In genomic region chr17:6827159-6827733, GRCm38 (mm10) we compare ENCODE assay signal across 8 mouse cellular contexts. TPM values are rescaled to one million over a fixed set of nuclear protein-coding genes. Genes with fewer than 3 reads are reported as not detected.
DNase-seq lines count a peak whose midpoint lies in the region; ATAC-seq and TF ChIP-seq lines count a peak whose summit lies in the region.

No protein-coding gene starts in this region.

- peak overlapping the region; percentile 59 for H3K9ac ChIP-seq in forebrain, embryonic 15.5 days (replicated peaks)
- peak overlapping the region; percentile 68 for H3K9ac ChIP-seq in limb, embryonic 14.5 days (ENCODE audit: low read depth, low read length, severe bottlenecking)

- intact Hi-C loops in left cerebral cortex, postnatal 14 days (cut with DNase I), result loop anchor here (5.0 kb wide), 1 partner anchor 45 kb away; the partner anchor contains the start of gene Ezr
- intact Hi-C loops in left cerebral cortex, postnatal 36 days (cut with DNase I), result loop anchor here (5.0 kb wide), 2 partner anchors 35 to 45 kb away; partner anchors contain the start of gene Ezr

- peak; percentile 34 for ATAC-seq in forebrain, embryonic 15.5 days (replicated peaks)
- ATAC-seq in limb, embryonic 14.5 days (ENCODE audit: low FRiP score, low read depth), result peak; percentile 10
- ATAC-seq in monocyte, adult 5-6 weeks (replicated peaks; ENCODE audit: insufficient number of reproducible peaks, low FRiP score, low TSS enrichment, poor library complexity, severe bottlenecking), result peak; percentile 72

- no peaks in the 10 kb centered on the region for H3K36me3 ChIP-seq in forebrain, embryonic 15.5 days
- no peaks in the 10 kb centered on the region for H3K36me3 ChIP-seq in limb, embryonic 14.5 days (ENCODE audit: control insufficient read depth, insufficient read depth, low read length)

- peak; percentile 58 to 87 for DNase-seq in left cerebral cortex, postnatal 14 days (ENCODE audit: low spot score in 2 of 2)
- DNase-seq in left cerebral cortex, postnatal 36 days (ENCODE audit: low spot score in 2 of 2), result no peak
- no peak for DNase-seq in limb, embryonic 14.5 days (ENCODE audit: low spot score)
- DNase-seq in gastrocnemius, adult 8-10 months (ENCODE audit: low spot score in 2 of 2), result no peak
- DNase-seq in urinary bladder, postnatal 14 days (ENCODE audit: low spot score), result no peak

- WGBS in bone marrow, adult 2 months, result 2% methylated on average over 10 of the region's 10 CpGs
- WGBS in forebrain, embryonic 15.5 days, result 33% methylated on average over 10 of the region's 10 CpGs
- 39% methylated on average over 10 of the region's 10 CpGs for WGBS in limb, embryonic 14.5 days

- no peak for TF ChIP-seq POLR2A in bone marrow, adult 2 months (IDR thresholded peaks at IDR 0.05; ENCODE audit: borderline replicate concordance, control insufficient read depth, low read depth, low read length)
- no peak for TF ChIP-seq POLR2A in limb, embryonic 14.5 days (IDR thresholded peaks at IDR 0.05; ENCODE audit: borderline replicate concordance, extremely low read depth, insufficient read depth, insufficient read length)

- H3K9me3 ChIP-seq in forebrain, embryonic 15.5 days, result no peaks in the 10 kb centered on the region
- H3K9me3 ChIP-seq in limb, embryonic 14.5 days (ENCODE audit: control insufficient read depth, low read length), result no peaks in the 10 kb centered on the region

- H3K27me3 ChIP-seq in forebrain, embryonic 15.5 days, result 0 out of 2 replicates have a peak, but pooled peaks cover 3% of the 10 kb centered on the region
- no peaks in the 10 kb centered on the region for H3K27me3 ChIP-seq in limb, embryonic 14.5 days (ENCODE audit: control insufficient read depth, insufficient read depth, low read length)

- peak overlapping the region; percentile 98 for H3K27ac ChIP-seq in bone marrow, adult 2 months (ENCODE audit: control insufficient read depth, insufficient read depth, low read depth, low read length, poor library complexity)
- peak overlapping the region; percentile 97 for H3K27ac ChIP-seq in forebrain, embryonic 15.5 days (replicated peaks)
- H3K27ac ChIP-seq in limb, embryonic 14.5 days (replicated peaks; ENCODE audit: low read depth, low read length), result peak overlapping the region; percentile 98

- TF ChIP-seq CTCF in bone marrow, adult 2 months (IDR thresholded peaks at IDR 0.05; ENCODE audit: control insufficient read depth, insufficient read depth, low read length), result no peak

- H3K4me1 ChIP-seq in bone marrow, adult 2 months (ENCODE audit: control insufficient read depth, insufficient read depth, low read length), result peaks cover 2% of the 10 kb centered on the region; the same call in 1 of the 2 replicates
- peaks cover 10% of the 10 kb centered on the region for H3K4me1 ChIP-seq in forebrain, embryonic 15.5 days
- peaks cover 9% of the 10 kb centered on the region for H3K4me1 ChIP-seq in limb, embryonic 14.5 days (ENCODE audit: control insufficient read depth, insufficient read depth, low read length)

- H3K4me3 ChIP-seq in bone marrow, adult 2 months (replicated peaks; ENCODE audit: control insufficient read depth, low read depth, low read length), result peak overlapping the region; percentile 63
- peak overlapping the region; percentile 60 for H3K4me3 ChIP-seq in forebrain, embryonic 15.5 days
- H3K4me3 ChIP-seq in limb, embryonic 14.5 days (replicated peaks; ENCODE audit: low read length), result peak overlapping the region; percentile 55

- peak overlapping the region; percentile 59 for H3K4me2 ChIP-seq in forebrain, embryonic 15.5 days (replicated peaks)
- peak overlapping the region; percentile 84 for H3K4me2 ChIP-seq in limb, embryonic 14.5 days (replicated peaks; ENCODE audit: low read depth, low read length, severe bottlenecking)

RNA-seq across cellular contexts. Expression of gene Ezr, which starts 44.7 kb away (rescaled TPM):
- total RNA-seq in left cerebral cortex, postnatal 14 days (2021), result 10 to 100 TPM; 43.6 to 47.9 TPM
- total RNA-seq in left cerebral cortex, postnatal 36 days (2021), result 10 to 100 TPM; 51.1 to 51.8 TPM
- 71.7 and 82.0 TPM in 2 replicates for polyA plus RNA-seq in bone marrow, adult 2 months (2011; ENCODE audit: insufficient read depth, insufficient read length, low replicate concordance, missing spikeins)
- polyA plus RNA-seq in forebrain, embryonic 15.5 days (2015; fragmentation: Nextera tagmentation; extraction: Ambion mirVana), result 112 and 125 TPM in 2 replicates
- polyA plus RNA-seq in limb, embryonic 14.5 days (2012; rRNA removed), result 26.5 and 39.2 TPM in 2 replicates
- polyA plus RNA-seq in limb, embryonic 14.5 days (2014; fragmentation: Nextera tagmentation; extraction: Ambion mirVana), result 67.2 and 71.3 TPM in 2 replicates
- 389 to 480 TPM (median 421 TPM) in 3 replicates for total RNA-seq in monocyte, adult 5-6 weeks (2017)
- 1 to 10 TPM in 3 of 4 experiments, under 1 TPM in 1; 0.58 to 1.5 (median 1.3) TPM for total RNA-seq in gastrocnemius, adult 8-10 months (2022)

Comparison
In these comparisons a context has a peak if more than half of its experiments do, and no peak if none do; other contexts are left out.
1. DNase-seq: peak in left cerebral cortex, postnatal 14 days (2 of 2); none in left cerebral cortex, postnatal 36 days (0 of 2), limb, embryonic 14.5 days (single experiment), gastrocnemius, adult 8-10 months (0 of 2) and urinary bladder, postnatal 14 days (single experiment).
2. ATAC-seq: peak in every context shown above with its lines; median percentile 72 in monocyte, adult 5-6 weeks; 34 in forebrain, embryonic 15.5 days; 10 in limb, embryonic 14.5 days.
3. RNA of gene Ezr, which starts 44.7 kb away (total RNA-seq): 389 to 480 TPM in monocyte, adult 5-6 weeks, 51.1 to 51.8 TPM in left cerebral cortex, postnatal 36 days and 43.6 to 47.9 TPM in left cerebral cortex, postnatal 14 days; 0.58 to 1.5 TPM in gastrocnemius, adult 8-10 months; every median in the first group is over 10 times any median in the second.
4. Peak in every context shown above with its lines, with median percentiles within 50 percentile points of each other: H3K27ac ChIP-seq and H3K4me3 ChIP-seq.